ENCODE assay signal across 8 mouse cellular contexts in the genomic region with DNA sequence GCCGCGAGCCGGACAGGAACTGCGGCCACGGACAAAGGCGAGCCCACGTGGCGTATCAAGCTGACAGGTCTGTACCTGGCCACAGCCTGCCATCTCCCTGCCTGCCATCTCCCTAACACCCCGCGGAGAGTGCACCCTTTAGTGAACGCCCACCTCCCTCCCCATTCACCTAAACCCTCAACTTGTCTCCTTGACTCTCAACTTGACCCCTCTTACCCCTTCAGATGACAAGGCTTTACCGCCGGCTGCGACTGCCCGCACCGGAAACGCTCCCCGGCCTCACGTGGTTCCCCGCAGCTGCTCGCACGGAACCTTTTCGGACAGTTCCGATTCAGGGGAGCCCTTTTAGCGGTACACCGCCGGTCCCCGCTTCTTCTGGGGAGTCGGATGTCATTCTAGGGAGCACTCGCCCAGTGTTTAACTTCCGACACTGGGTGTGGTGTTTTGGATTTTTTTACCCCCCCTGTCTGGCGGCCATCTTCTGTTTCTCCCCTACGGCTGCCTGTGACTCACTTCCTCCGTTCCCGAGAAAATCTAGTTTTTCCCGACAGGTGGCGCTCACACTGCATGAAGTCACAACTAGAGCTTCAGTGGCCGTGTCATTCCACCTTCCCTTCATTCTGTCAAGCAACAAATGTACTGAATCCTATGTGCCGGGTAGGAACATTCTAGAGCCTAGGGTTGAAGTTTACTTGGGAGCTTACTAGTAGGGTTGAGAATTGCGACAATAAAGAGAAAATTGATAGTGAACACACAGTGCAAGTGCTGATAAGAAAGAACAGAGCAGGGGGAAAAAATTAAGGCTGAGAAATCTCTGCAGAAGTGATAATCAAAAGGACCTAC. TPM values are rescaled to one million over a fixed set of nuclear protein-coding genes. Genes with fewer than 3 reads are reported as not detected.
DNase-seq lines count a peak whose midpoint lies in the region; ATAC-seq lines count a peak whose summit lies in the region.

A gene (minus strand): TSS at position 289 of the 843 bp plus-strand sequence.
A gene (minus strand): TSS at position 517 of the 843 bp plus-strand sequence.

- peak within 1 kb of the TSS; percentile 56 for H3K27ac ChIP-seq in hindbrain, embryonic 11.5 days (ENCODE audit: low read depth, low read length)

- WGBS in hindbrain, embryonic 11.5 days = under 1% methylated on average over 40 of the region's 40 CpGs

- peak within 1 kb of the TSS; percentile 89 for H3K9ac ChIP-seq in hindbrain, embryonic 11.5 days (ENCODE audit: low read depth, low read length)

- no peaks in the 10 kb centered on the region for H3K27me3 ChIP-seq in hindbrain, embryonic 11.5 days (ENCODE audit: control insufficient read depth, insufficient read depth, low read length)

- H3K9me3 ChIP-seq in hindbrain, embryonic 11.5 days (ENCODE audit: control insufficient read depth, low read length) = no peaks in the 10 kb centered on the region

- H3K4me1 ChIP-seq in hindbrain, embryonic 11.5 days (replicated peaks; ENCODE audit: control insufficient read depth, insufficient read depth, low read length) = no peaks in the 10 kb centered on the region

- H3K4me2 ChIP-seq in hindbrain, embryonic 11.5 days (replicated peaks; ENCODE audit: low read depth, low read length) = peak within 1 kb of the TSS; percentile 80

- DNase-seq in Muller cell, postnatal 12 days (ENCODE audit: inconsistent ontology term) = peak; percentile 99
- peak; percentile 98 for DNase-seq in cerebellum, adult 9-11 months
- peak; percentile 97 to 100 for DNase-seq in frontal cortex, adult 2 months (ENCODE audit: extremely low spot score in 1 of 2, low spot score in 1 of 2)
- peak; percentile 99 for DNase-seq in hindbrain, embryonic 11.5 days (ENCODE audit: low spot score)
- DNase-seq in layer of hippocampus, postnatal 10 days (ENCODE audit: low spot score in 2 of 2) = peak; percentile 98 to 99
- peak; percentile 99 for DNase-seq in lung, postnatal 10 days
- peak; percentile 94 for DNase-seq in ovary, postnatal 36 days (ENCODE audit: low spot score)
- peak; percentile 99 for DNase-seq in thymus, postnatal 25 days

- H3K36me3 ChIP-seq in hindbrain, embryonic 11.5 days (ENCODE audit: control insufficient read depth, insufficient read depth, low read length) = peaks cover 11% of the 10 kb centered on the region; the same call in 1 of the 2 replicates

- peak within 1 kb of the TSS; percentile 81 for H3K4me3 ChIP-seq in hindbrain, embryonic 11.5 days (ENCODE audit: low read depth, low read length)

- peak; percentile 97 for ATAC-seq in hindbrain, embryonic 11.5 days (ENCODE audit: low FRiP score)

RNA-seq across cellular contexts. Expression of the first gene that starts in this region (rescaled TPM):
- 71.9 and 76.2 TPM in 2 replicates for polyA plus RNA-seq in frontal cortex, adult 2 months (2012; rRNA removed)
- 393 and 395 TPM in 2 replicates for polyA plus RNA-seq in hindbrain, embryonic 11.5 days (2014; fragmentation: Nextera tagmentation; extraction: Ambion mirVana)
- total RNA-seq in layer of hippocampus, postnatal 10 days (2021) = 100 to 1,000 TPM; 160 to 220 TPM

RNA-seq across cellular contexts. Expression of the second gene that starts in this region (rescaled TPM):
- polyA plus RNA-seq in frontal cortex, adult 2 months (2012; rRNA removed) = 282 and 284 TPM in 2 replicates
- polyA plus RNA-seq in hindbrain, embryonic 11.5 days (2014; fragmentation: Nextera tagmentation; extraction: Ambion mirVana) = 198 and 206 TPM in 2 replicates
- total RNA-seq in layer of hippocampus, postnatal 10 days (2021) = 100 to 1,000 TPM in 1 of 2 experiments, 10 to 100 TPM in 1; 97.6 to 113 TPM

Comparison
In these comparisons a context has a peak if more than half of its experiments do, and no peak if none do; other contexts are left out.
1. Peak in every context shown above with its lines: DNase-seq, ATAC-seq, H3K4me3 ChIP-seq and H3K27ac ChIP-seq.